Mouse (Mus musculus) colon, adult 2 months (tissue): ENCODE data around the gene Vmn1r120. TPM values are rescaled to one million over a fixed set of nuclear protein-coding genes. Genes with fewer than 3 reads are reported as not detected.

ENCODE experiments used
- polyA plus RNA-seq: library from polyadenylated mRNA; depleted of rRNA; stranded (reverse); fragments of >200 nt; gene quantifications from 2 replicates; pipeline ENCODE4 v1.2.3, GENCODE M21; 2012; rRNA removed

The Vmn1r120 gene
- polyA plus RNA-seq = not detected in 2 replicates

DNA sequence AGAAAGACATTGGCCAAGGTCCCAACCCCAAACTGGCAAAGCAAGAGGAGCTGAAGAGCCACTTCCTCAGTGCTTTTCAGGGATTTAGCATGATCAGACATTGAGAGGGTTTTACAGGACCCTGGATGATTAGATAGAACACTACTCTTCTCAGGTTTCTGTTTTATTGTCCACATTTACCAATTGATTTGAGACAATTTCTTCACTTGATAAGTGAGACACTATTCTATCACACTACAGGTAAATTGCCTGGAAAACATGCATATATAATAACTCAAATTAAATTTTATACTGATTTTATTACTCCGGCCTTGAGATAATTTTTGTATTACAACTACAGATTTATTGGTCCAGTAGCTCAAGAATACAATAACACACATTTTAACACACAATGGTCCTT is at the start of gene Vmn1r120:
Vmn1r120 (minus strand) TSS at position 101 of the 400 bp plus-strand sequence.

GRCm38 (mm10) chr7:21098413-21098812 is 44.8 kb upstream of the Vmn1r120 start, which contains the start of gene Vmn1r121:
Gene Vmn1r121, minus strand, starts transcription at chr7:21098513.

DNA sequence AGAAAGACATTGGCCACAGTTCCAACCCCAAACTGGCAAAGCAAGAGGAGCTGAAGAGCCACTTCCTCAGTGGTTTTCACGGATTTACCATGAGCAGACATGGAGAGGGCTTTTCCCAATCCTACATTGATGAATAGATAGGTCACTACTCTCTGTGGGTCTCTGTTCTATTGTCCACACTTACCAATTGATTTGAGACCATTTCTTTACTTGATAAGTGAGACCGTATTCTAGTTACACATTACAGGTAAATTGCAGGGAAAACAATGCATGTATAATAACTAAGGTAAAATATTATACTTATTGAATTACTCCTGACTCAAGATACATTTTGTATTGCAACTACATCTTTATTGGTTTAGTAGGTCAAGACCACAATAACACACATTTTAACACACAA is 41.2 kb downstream of the Vmn1r120 start, which contains the start of gene Vmn1r119:
Vmn1r119 (minus strand) TSS at position 101 of the 400 bp plus-strand sequence.

Other genes with a start within 250 kb of the Vmn1r120 start
- not detected in 2 replicates for gene Vmn1r114, start 241.6 kb downstream of the Vmn1r120 start, polyA plus RNA-seq
- gene Vmn1r115, start 208.8 kb downstream of the Vmn1r120 start, polyA plus RNA-seq = not detected in 2 replicates
- gene Vmn1r116, start 181.5 kb downstream of the Vmn1r120 start, polyA plus RNA-seq = not detected in 2 replicates
- not detected in 2 replicates for gene Vmn1r117, start 169.7 kb downstream of the Vmn1r120 start, polyA plus RNA-seq
- gene Vmn1r118, start 141.4 kb downstream of the Vmn1r120 start, polyA plus RNA-seq = not detected in 2 replicates
- gene Vmn1r119, start 41.3 kb downstream of the Vmn1r120 start, polyA plus RNA-seq = not detected in 2 replicates
- gene Vmn1r121, start 44.7 kb upstream of the Vmn1r120 start, polyA plus RNA-seq = not detected in 2 replicates
- not detected in 2 replicates for gene Vmn1r122, start 80.3 kb upstream of the Vmn1r120 start, polyA plus RNA-seq
- gene Vmn1r123, start 108.4 kb upstream of the Vmn1r120 start, polyA plus RNA-seq = not detected in 2 replicates
- gene Gm5157, start 136.6 kb upstream of the Vmn1r120 start, polyA plus RNA-seq = not detected in 2 replicates
- gene Vmn1r124, start 206.8 kb upstream of the Vmn1r120 start, polyA plus RNA-seq = not detected in 2 replicates
- gene Vmn1r125, start 218.4 kb upstream of the Vmn1r120 start, polyA plus RNA-seq = not detected in 2 replicates
- not detected in 2 replicates for gene Vmn1r126, start 247.7 kb upstream of the Vmn1r120 start, polyA plus RNA-seq